Mouse (Mus musculus) midbrain, embryonic 16.5 days (tissue): ENCODE measurements around the gene Zscan20. TPM values are rescaled to one million over a fixed set of nuclear protein-coding genes. Genes with fewer than 3 reads are reported as not detected.

ENCODE experiments used
- ATAC-seq: fragments of 200-750 bp; cut with Nextera tagmentation; 2 replicates; pipeline ENCODE4 v1.8.0; 2017; ENCODE audit warnings: moderate TSS enrichment
- H3K27ac ChIP-seq: fragments of 300-500 bp; sonication (generic); 2 replicates; pipeline ENCODE4 v1.5.1; 2014; ENCODE audit warnings: mild to moderate bottlenecking, low read length, mixed read lengths
- H3K27me3 ChIP-seq: fragments of 300-500 bp; sonication (generic); 2 replicates; pipeline ENCODE4 v1.6.1; 2014; ENCODE audit warnings: low read depth, low read length, mixed read lengths; ENCODE audit not compliant: control insufficient read depth, insufficient read depth
- H3K36me3 ChIP-seq: fragments of 300-500 bp; sonication (generic); 2 replicates; pipeline ENCODE4 v1.6.1; 2014; ENCODE audit warnings: mild to moderate bottlenecking, low read length, moderate library complexity, mixed read lengths; ENCODE audit not compliant: control insufficient read depth, insufficient read depth
- H3K4me1 ChIP-seq: fragments of 300-500 bp; sonication (generic); 2 replicates; pipeline ENCODE4 v1.6.1; 2014; ENCODE audit warnings: mild to moderate bottlenecking, low read length, mixed read lengths; ENCODE audit not compliant: control insufficient read depth, insufficient read depth
- H3K4me2 ChIP-seq: fragments of 300-500 bp; sonication (generic); 2 replicates; pipeline ENCODE4 v1.6.1; 2014; ENCODE audit warnings: mild to moderate bottlenecking, low read length, mixed read lengths
- H3K4me3 ChIP-seq: fragments of 300-500 bp; sonication (generic); 2 replicates; pipeline ENCODE4 v1.5.1; 2014; ENCODE audit warnings: low read depth, mild to moderate bottlenecking, low read length, moderate library complexity, mixed read lengths
- H3K9ac ChIP-seq: fragments of 300-500 bp; sonication (generic); 2 replicates; pipeline ENCODE4 v1.6.1; 2014; ENCODE audit warnings: low read depth, low read length, mixed read lengths
- H3K9me3 ChIP-seq: fragments of 300-500 bp; sonication (generic); replicated peaks from 2 replicates; pipeline ENCODE4 v1.6.1; 2014; ENCODE audit warnings: mild to moderate bottlenecking, low read length, mixed read lengths; ENCODE audit not compliant: control insufficient read depth, poor library complexity, severe bottlenecking
- WGBS: fragments of 180-500 bp; shearing (Covaris S2); extraction: QIAGEN DNeasy Blood & Tissue Kit; methylation state at CpG from one replicate; pipeline ENCODE4 v1.1.7; 2014; 5-methylcytosine and 5-hydroxymethylcytosine counted together
- polyA plus RNA-seq: library from polyadenylated mRNA; unstranded; fragments of >200 nt; fragmentation: Nextera tagmentation; extraction: Ambion mirVana; gene quantifications from 2 replicates; pipeline ENCODE4 v1.2.1, GENCODE M21; 2015

Zscan20 gene
- 5.3 and 6.9 TPM in 2 replicates for polyA plus RNA-seq

- Histone ChIP-seq H3K4me3 (peak within 1 kb of the TSS; percentile 63), H3K9me3 (no peaks in the 10 kb centered on the region), H3K4me2 (peak within 1 kb of the TSS; percentile 70), H3K27me3 (no peaks in the 10 kb centered on the region), H3K27ac (peak within 1 kb of the TSS; percentile 77), H3K4me1 (peaks cover 14% of the 10 kb centered on the region), H3K9ac (peak within 1 kb of the TSS; percentile 70), H3K36me3 (no peaks in the 10 kb centered on the region)
- ATAC-seq, result peak; percentile 97
- under 1% methylated on average over 24 of the region's 24 CpGs for WGBS
Measured at GRCm38 (mm10) chr4:128609925-128610402, at the start of gene Zscan20. Gene Zscan20 (minus strand): TSS chr4:128610098.

DNA sequence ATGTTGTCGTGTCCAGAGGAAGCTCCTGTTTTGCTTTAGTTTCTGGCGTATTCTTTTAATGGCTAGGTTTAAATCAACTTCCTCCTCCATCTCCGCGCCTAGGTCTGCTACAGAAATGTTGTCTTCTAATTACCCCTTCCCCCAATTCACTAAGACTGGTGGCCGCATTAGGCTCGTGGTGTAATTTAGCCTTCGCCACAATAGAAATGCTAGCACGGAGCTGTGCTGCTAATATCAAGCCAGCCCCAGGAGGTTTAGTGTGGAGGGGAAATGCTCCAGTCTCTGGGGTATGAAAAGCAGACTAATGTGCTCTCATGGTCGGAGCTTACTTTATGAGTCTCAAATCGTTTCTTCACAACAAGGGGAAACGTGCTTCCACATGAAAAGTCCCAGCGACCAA is 45.5 kb upstream of the Zscan20 start:
- Histone ChIP-seq H3K4me3 (peak overlapping the region; percentile 78), H3K27me3 (no peaks in the 10 kb centered on the region), H3K36me3 (no peaks in the 10 kb centered on the region), H3K4me1 (peaks cover 25% of the 10 kb centered on the region), H3K9ac (peak overlapping the region; percentile 81), H3K4me2 (peak overlapping the region; percentile 71), H3K27ac (peak overlapping the region; percentile 86), H3K9me3 (no peaks in the 10 kb centered on the region)
- no peak for ATAC-seq
- WGBS, result 2% methylated on average over 12 of the region's 12 CpGs

- Histone ChIP-seq H3K9ac (peak within 1 kb of the TSS; percentile 81), H3K4me2 (peak within 1 kb of the TSS; percentile 71), H3K27me3 (no peaks in the 10 kb centered on the region), H3K36me3 (no peaks in the 10 kb centered on the region), H3K9me3 (no peaks in the 10 kb centered on the region), H3K4me3 (peak within 1 kb of the TSS; percentile 78), H3K27ac (peak within 1 kb of the TSS; percentile 86), H3K4me1 (peaks cover 25% of the 10 kb centered on the region)
- peak; percentile 96 for ATAC-seq
- WGBS, result under 1% methylated on average over 63 of the region's 85 CpGs
Measured at GRCm38 (mm10) chr4:128654505-128655381, 44.8 kb upstream of the Zscan20 start, which contains the start of gene Phc2. Gene Phc2 (plus strand): TSS chr4:128654702.

DNA sequence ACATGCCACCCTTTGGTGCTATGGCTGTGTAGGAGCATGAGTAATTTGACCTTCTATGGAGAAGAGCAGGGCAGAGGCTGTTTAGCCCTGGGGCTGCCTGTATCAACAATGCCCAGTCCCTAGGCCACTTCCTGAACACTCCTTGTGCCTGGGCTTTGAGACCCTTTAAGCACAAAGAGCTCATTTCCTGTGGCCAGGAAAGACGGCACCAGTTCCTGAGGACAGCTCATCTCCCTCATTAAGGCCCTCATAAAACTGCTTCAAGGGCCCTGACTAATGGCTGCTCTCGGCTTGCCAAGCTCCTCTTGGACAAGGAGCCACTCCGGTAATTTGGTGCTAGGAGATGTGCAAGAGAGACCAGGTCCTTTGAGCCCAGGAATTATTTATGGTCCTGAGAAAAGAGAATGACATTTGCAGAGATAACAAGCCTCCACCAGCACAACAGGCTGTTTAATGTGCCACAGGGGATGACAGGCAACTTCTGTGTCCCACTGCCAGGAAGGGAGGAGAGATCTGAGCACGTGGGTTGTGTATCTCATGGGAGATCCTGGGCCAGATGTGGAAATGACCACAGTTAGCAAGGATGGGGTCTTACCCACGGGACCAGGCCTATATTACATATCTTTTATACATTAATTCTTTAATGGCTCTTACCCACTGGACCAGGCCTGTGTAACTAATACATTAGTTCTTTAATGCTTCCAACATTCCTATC is 42.8 kb upstream of the Zscan20 start:
- H3K4me3 ChIP-seq, result no peak overlapping the region
- peak overlapping the region; percentile 41; the same call in 1 of the 2 replicates for H3K27ac ChIP-seq
- ATAC-seq, result no peak
- H3K9me3 ChIP-seq, result no peaks in the 10 kb centered on the region
- no peak overlapping the region for H3K9ac ChIP-seq
- peaks cover 25% of the 10 kb centered on the region for H3K4me1 ChIP-seq
- no peaks in the 10 kb centered on the region for H3K27me3 ChIP-seq
- H3K4me2 ChIP-seq, result no peak overlapping the region
- H3K36me3 ChIP-seq, result no peaks in the 10 kb centered on the region
- 36% methylated on average over 5 of the region's 5 CpGs for WGBS

- no peaks in the 10 kb centered on the region for H3K9me3 ChIP-seq
- H3K27ac ChIP-seq, result no peak overlapping the region
- H3K4me1 ChIP-seq, result peaks cover 18% of the 10 kb centered on the region
- no peak overlapping the region for H3K4me3 ChIP-seq
- no peak overlapping the region for H3K9ac ChIP-seq
- 58% methylated on average over 3 of the region's 3 CpGs for WGBS
- ATAC-seq, result no peak
- no peaks in the 10 kb centered on the region for H3K27me3 ChIP-seq
- no peak overlapping the region for H3K4me2 ChIP-seq
- no peaks in the 10 kb centered on the region for H3K36me3 ChIP-seq
Measured at GRCm38 (mm10) chr4:128651530-128651929, 41.6 kb upstream of the Zscan20 start.

DNA sequence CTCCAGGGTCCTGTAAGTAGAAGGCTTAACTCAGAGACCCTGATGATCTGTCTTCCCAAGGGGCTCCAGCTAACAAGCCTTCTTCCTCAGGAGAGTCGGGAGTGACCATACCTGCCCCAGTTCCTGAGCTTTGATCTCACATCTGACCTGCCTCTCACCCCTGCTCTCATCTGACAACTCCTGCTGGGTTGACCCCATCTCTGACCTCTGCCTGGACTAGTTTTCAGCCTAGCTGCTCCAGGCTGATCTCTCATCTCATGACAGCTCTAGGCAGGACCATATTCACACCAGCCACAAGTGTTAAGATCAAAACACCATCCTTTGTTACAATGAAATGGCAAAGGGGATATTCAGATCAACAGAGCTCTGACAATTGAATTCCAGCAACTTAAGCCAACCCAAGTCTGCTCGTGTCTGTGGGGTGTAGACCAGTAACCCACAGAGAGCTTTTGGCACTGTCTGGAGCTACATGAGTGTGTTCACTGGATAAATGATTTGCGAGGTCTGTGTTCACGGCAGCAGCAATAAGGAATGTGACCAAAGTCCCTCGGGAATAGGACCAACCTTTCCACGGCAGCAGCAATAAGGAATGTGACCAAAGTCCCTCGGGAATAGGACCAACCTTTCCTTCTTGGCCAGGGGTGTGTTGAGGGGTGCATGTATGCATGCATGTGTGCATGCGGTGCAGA is 38.8 kb upstream of the Zscan20 start:
- no peak overlapping the region for H3K9ac ChIP-seq
- WGBS, result 63% methylated on average over 8 of the region's 8 CpGs
- no peaks in the 10 kb centered on the region for H3K27me3 ChIP-seq
- no peak overlapping the region for H3K27ac ChIP-seq
- no peaks in the 10 kb centered on the region for H3K36me3 ChIP-seq
- no peak overlapping the region for H3K4me2 ChIP-seq
- no peak overlapping the region for H3K4me3 ChIP-seq
- peaks cover 7% of the 10 kb centered on the region for H3K4me1 ChIP-seq
- ATAC-seq, result no peak
- no peaks in the 10 kb centered on the region for H3K9me3 ChIP-seq

- Histone ChIP-seq H3K9me3 (no peaks in the 10 kb centered on the region), H3K27me3 (no peaks in the 10 kb centered on the region), H3K9ac (no peak overlapping the region), H3K4me1 (no peaks in the 10 kb centered on the region; the same call in 1 of the 2 replicates), H3K4me2 (no peak overlapping the region), H3K4me3 (no peak overlapping the region), H3K36me3 (no peaks in the 10 kb centered on the region), H3K27ac (no peak overlapping the region)
- no peak for ATAC-seq
- WGBS, result 62% methylated on average over 7 of the region's 7 CpGs
Measured at GRCm38 (mm10) chr4:128646762-128647161, 36.9 kb upstream of the Zscan20 start.

- Histone ChIP-seq H3K9me3 (no peaks in the 10 kb centered on the region), H3K4me1 (no peaks in the 10 kb centered on the region), H3K27me3 (no peaks in the 10 kb centered on the region), H3K4me3 (no peak overlapping the region), H3K9ac (no peak overlapping the region), H3K4me2 (no peak overlapping the region), H3K36me3 (no peaks in the 10 kb centered on the region), H3K27ac (no peak overlapping the region)
- whole genome bisulfite sequencing, result 78% methylated on average over 6 of the region's 6 CpGs
- ATAC-seq, result no peak
Measured at GRCm38 (mm10) chr4:128645896-128646295, 36.0 kb upstream of the Zscan20 start.
